Mouse (Mus musculus) limb, embryonic 11.5 days (tissue): ENCODE results near the gene Gpbar1. TPM values are rescaled to one million over a fixed set of nuclear protein-coding genes. Genes with fewer than 3 reads are reported as not detected.

Source experiments
- ATAC-seq: fragments of 200-750 bp; cut with Nextera tagmentation; 2 replicates; pipeline ENCODE4 v1.8.0; 2017; ENCODE audit warnings: low read depth; ENCODE audit not compliant: insufficient number of reproducible peaks, low FRiP score, low TSS enrichment
- DNase-seq: peaks from one replicate; pipeline ENCODE4 v3.0.0-alpha.2; 2015; ENCODE audit warnings: low spot score
- H3K27ac ChIP-seq: fragments of 300-500 bp; sonication (generic); replicated peaks from 2 replicates; pipeline ENCODE4 v1.5.1; 2014; ENCODE audit warnings: low read depth, mild to moderate bottlenecking, low read length
- H3K27me3 ChIP-seq: fragments of 300-500 bp; sonication (generic); 2 replicates; pipeline ENCODE4 v1.6.1; 2014; ENCODE audit warnings: mild to moderate bottlenecking, low read length, mixed read lengths; ENCODE audit not compliant: control insufficient read depth, insufficient read depth
- H3K36me3 ChIP-seq: fragments of 300-500 bp; sonication (generic); 2 replicates; pipeline ENCODE4 v1.6.1; 2014; ENCODE audit warnings: mild to moderate bottlenecking, low read length, moderate library complexity, mixed read lengths; ENCODE audit not compliant: control insufficient read depth, insufficient read depth
- H3K4me1 ChIP-seq: fragments of 300-500 bp; sonication (generic); 2 replicates; pipeline ENCODE4 v1.6.1; 2014; ENCODE audit warnings: low read length, mixed read lengths; ENCODE audit not compliant: control insufficient read depth, insufficient read depth
- H3K4me2 ChIP-seq: fragments of 300-500 bp; sonication (generic); 2 replicates; pipeline ENCODE4 v1.6.1; 2014; ENCODE audit warnings: low read depth, mild to moderate bottlenecking, moderate library complexity; ENCODE audit not compliant: severe bottlenecking
- H3K4me3 ChIP-seq: fragments of 300-500 bp; sonication (generic); 2 replicates; pipeline ENCODE4 v1.5.1; 2014; ENCODE audit warnings: low read depth, low read length
- H3K9ac ChIP-seq: fragments of 300-500 bp; sonication (generic); 2 replicates; pipeline ENCODE4 v1.6.1; 2014; ENCODE audit warnings: mild to moderate bottlenecking, low read length
- H3K9me3 ChIP-seq: fragments of 300-500 bp; sonication (generic); 2 replicates; pipeline ENCODE4 v1.6.1; 2016; ENCODE audit warnings: low read length; ENCODE audit not compliant: control insufficient read depth
- WGBS: fragments of 180-500 bp; shearing (Covaris S2); extraction: QIAGEN DNeasy Blood & Tissue Kit; methylation state at CpG from one replicate; pipeline ENCODE4 v1.1.7; 2014; 5-methylcytosine and 5-hydroxymethylcytosine counted together
- polyA plus RNA-seq: library from polyadenylated mRNA; unstranded; fragments of >200 nt; fragmentation: Nextera tagmentation; extraction: Ambion mirVana; gene quantifications from 2 replicates; pipeline ENCODE4 v1.2.1, GENCODE M21; 2014

Gpbar1 gene
- polyA plus RNA-seq, 1 experiment from 2014 or later: 0.51 TPM

DNA sequence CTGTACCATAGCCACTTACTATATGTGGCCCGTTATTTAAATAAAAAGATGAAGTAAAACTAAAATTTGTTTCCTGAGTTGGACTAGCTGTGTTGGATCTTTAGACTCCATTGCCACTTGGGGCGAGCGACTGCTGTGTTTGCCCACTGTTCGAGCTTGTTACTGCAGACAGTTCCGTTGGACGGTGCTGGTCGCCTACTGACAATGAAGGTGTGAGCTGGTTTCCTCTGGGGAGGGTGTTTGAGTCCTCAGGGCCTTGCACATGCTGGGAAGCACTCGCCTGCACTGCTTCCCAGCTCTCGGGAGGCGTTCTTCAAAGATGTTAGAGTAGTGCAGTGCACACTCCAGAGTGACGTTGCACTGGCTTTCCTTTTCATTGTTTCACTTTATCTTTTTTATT, 38.7 kb upstream of the Gpbar1 start:
- 67% methylated on average over 11 of the region's 11 CpGs for WGBS
- no peak overlapping the region; the same call in 1 of the 2 replicates for H3K4me2 ChIP-seq
- H3K4me1 ChIP-seq: peaks cover 5% of the 10 kb centered on the region; the same call in 1 of the 2 replicates
- no peaks in the 10 kb centered on the region for H3K27me3 ChIP-seq
- no peak overlapping the region for H3K27ac ChIP-seq
- no peak for ATAC-seq
- no peak overlapping the region for H3K4me3 ChIP-seq
- no peak overlapping the region for H3K9ac ChIP-seq
- DNase-seq: no peak
- peaks cover 2% of the 10 kb centered on the region; the same call in 1 of the 2 replicates for H3K36me3 ChIP-seq
- no peaks in the 10 kb centered on the region for H3K9me3 ChIP-seq

GRCm38 (mm10) chr1:74240311-74240710, 38.0 kb upstream of the Gpbar1 start:
- H3K36me3 ChIP-seq: peaks cover 2% of the 10 kb centered on the region; the same call in 1 of the 2 replicates
- no peak overlapping the region for H3K4me2 ChIP-seq
- H3K4me3 ChIP-seq: no peak overlapping the region
- no peak overlapping the region for H3K27ac ChIP-seq
- 80% methylated on average over 6 of the region's 6 CpGs for WGBS
- H3K27me3 ChIP-seq: no peaks in the 10 kb centered on the region
- H3K4me1 ChIP-seq: peaks cover 5% of the 10 kb centered on the region; the same call in 1 of the 2 replicates
- H3K9ac ChIP-seq: no peak overlapping the region
- no peaks in the 10 kb centered on the region for H3K9me3 ChIP-seq
- ATAC-seq (no peak), DNase-seq (no peak)

DNA sequence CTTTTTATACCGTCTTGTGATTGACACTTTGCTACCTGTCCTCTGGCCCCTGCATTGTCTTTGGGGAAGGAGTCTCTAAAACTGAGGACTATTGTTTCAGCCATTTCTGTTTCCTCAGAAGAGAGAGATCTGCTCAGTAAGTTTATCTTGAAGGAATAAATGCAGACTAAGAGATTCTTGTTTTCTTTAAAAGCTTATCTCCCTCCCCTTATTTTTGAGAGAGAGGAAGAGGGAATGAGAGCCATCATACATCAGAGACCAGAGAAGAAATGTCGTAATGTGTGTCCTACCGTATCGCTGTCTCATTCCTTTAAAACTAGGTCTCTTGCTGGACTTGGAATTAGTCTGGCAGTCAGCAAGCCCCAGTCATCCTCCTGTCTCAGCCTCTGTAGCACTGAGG, 37.5 kb upstream of the Gpbar1 start:
- peaks cover 2% of the 10 kb centered on the region; the same call in 1 of the 2 replicates for H3K36me3 ChIP-seq
- DNase-seq: no peak
- WGBS: 88% methylated on average over 4 of the region's 4 CpGs
- H3K4me2 ChIP-seq: no peak overlapping the region
- no peak for ATAC-seq
- H3K9ac ChIP-seq: no peak overlapping the region
- H3K9me3 ChIP-seq: no peaks in the 10 kb centered on the region
- H3K27ac ChIP-seq: no peak overlapping the region
- H3K4me1 ChIP-seq: peaks cover 5% of the 10 kb centered on the region; the same call in 1 of the 2 replicates
- no peak overlapping the region for H3K4me3 ChIP-seq
- no peaks in the 10 kb centered on the region for H3K27me3 ChIP-seq

- 82% methylated on average over 2 of the region's 2 CpGs for WGBS
- peaks cover 6% of the 10 kb centered on the region; the same call in 1 of the 2 replicates for H3K36me3 ChIP-seq
Measured at GRCm38 (mm10) chr1:74245525-74245924, 32.8 kb upstream of the Gpbar1 start.

GRCm38 (mm10) chr1:74248799-74249198, 29.6 kb upstream of the Gpbar1 start:
- peaks cover 19% of the 10 kb centered on the region for H3K36me3 ChIP-seq
- ATAC-seq (no peak), DNase-seq (no peak)
- H3K9me3 ChIP-seq: no peaks in the 10 kb centered on the region
- H3K4me3 ChIP-seq: no peak overlapping the region
- no peak overlapping the region for H3K27ac ChIP-seq
- 70% methylated on average over 1 of the region's 1 CpGs for WGBS
- no peaks in the 10 kb centered on the region for H3K4me1 ChIP-seq
- H3K9ac ChIP-seq: no peak overlapping the region
- H3K4me2 ChIP-seq: no peak overlapping the region
- H3K27me3 ChIP-seq: no peaks in the 10 kb centered on the region

More at GRCm38 (mm10) chr1:74245525-74245924, 32.8 kb upstream of the Gpbar1 start:
- Histone ChIP-seq H3K4me3 (no peak overlapping the region), H3K9ac (no peak overlapping the region), H3K27me3 (no peaks in the 10 kb centered on the region), H3K4me1 (no peaks in the 10 kb centered on the region), H3K27ac (no peak overlapping the region), H3K4me2 (no peak overlapping the region), H3K9me3 (no peaks in the 10 kb centered on the region)
- no peak for ATAC-seq
- no peak for DNase-seq

DNA sequence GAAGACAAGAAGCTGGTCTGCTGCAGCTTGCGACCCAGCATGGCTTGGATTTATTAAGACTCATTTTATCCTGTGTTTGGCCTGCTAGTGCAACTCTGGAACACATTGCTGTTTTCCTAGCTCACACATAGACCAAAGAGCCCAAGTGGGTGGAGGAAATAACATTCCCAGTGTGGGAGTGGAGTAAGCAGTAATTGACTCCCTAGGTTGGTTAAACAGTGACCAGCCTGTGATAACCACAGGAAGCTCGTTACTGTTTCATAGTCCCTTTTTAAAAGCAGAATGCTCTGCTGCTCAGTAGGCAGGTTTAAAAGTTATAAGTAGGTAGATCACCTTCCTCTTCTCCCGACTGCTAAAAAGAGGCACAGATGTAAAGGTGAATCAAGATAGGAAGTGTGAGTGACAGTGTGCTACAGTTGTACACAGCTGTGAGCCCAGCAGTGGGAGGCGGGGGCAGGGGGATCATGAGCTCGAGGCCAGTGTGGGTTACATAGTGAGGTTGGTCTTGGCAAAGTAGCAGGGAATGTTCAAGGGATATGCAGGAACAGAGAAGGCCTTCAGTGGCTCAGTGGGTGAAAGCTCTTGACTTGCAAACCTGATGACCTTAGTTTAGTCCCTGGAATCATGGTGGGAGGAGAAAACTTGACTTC, 28.9 kb upstream of the Gpbar1 start:
- Histone ChIP-seq H3K27ac (no peak overlapping the region), H3K9ac (no peak overlapping the region), H3K9me3 (no peaks in the 10 kb centered on the region), H3K27me3 (no peaks in the 10 kb centered on the region), H3K36me3 (peaks cover 19% of the 10 kb centered on the region), H3K4me1 (no peaks in the 10 kb centered on the region), H3K4me3 (no peak overlapping the region), H3K4me2 (no peak overlapping the region)
- DNase-seq (no peak), ATAC-seq (no peak)
- WGBS: 65% methylated on average over 5 of the region's 5 CpGs

- no peak overlapping the region for H3K4me2 ChIP-seq
- peaks cover 19% of the 10 kb centered on the region for H3K36me3 ChIP-seq
- no peak overlapping the region for H3K4me3 ChIP-seq
- no peaks in the 10 kb centered on the region for H3K9me3 ChIP-seq
- WGBS: 88% methylated on average over 4 of the region's 4 CpGs
- H3K9ac ChIP-seq: no peak overlapping the region
- no peak overlapping the region for H3K27ac ChIP-seq
- no peaks in the 10 kb centered on the region for H3K4me1 ChIP-seq
- DNase-seq (no peak), ATAC-seq (no peak)
- no peaks in the 10 kb centered on the region for H3K27me3 ChIP-seq
Measured at GRCm38 (mm10) chr1:74250096-74250495, 28.3 kb upstream of the Gpbar1 start.

DNA sequence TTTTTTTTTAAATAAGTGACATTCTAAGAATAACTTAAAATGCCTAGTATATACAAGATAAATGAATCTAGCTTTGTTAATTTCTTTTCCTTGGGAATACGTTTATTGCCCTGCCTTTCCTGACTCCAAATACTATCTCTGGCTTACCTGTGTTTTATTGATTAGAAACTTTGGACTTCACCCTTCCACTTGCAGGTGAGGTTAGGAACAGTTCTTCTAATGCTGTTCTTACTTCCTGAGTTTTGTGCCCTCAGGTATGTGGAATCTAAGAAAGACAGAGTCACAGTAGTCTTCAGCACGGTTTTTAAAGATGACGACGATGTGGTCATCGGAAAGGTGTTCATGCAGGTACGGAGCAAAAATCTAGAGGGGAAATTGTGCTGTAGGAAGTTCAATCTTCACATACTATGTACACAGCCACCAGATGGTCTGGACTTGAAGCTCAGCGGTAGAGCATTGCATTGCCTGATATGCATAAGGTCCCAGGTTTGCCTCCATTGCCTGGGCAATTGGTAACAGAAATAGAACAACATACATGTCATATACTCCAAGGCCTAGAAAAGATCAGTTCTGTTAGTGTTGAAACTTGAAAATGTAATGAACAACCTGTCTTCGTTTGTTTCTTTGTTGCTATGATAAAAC, 22.5 kb upstream of the Gpbar1 start:
- no peak overlapping the region for H3K27ac ChIP-seq

More for the DNA sequence above, 22.5 kb upstream of the Gpbar1 start:
- Histone ChIP-seq H3K9me3 (no peaks in the 10 kb centered on the region), H3K4me2 (no peak overlapping the region), H3K9ac (no peak overlapping the region), H3K36me3 (peaks cover 24% of the 10 kb centered on the region), H3K4me1 (no peaks in the 10 kb centered on the region), H3K4me3 (no peak overlapping the region), H3K27me3 (no peaks in the 10 kb centered on the region)
- DNase-seq (no peak), ATAC-seq (no peak)
- WGBS: 93% methylated on average over 8 of the region's 8 CpGs
